Mouse (Mus musculus) gastrocnemius, adult 8-10 months (tissue): ENCODE data around the gene Adam11. TPM values are rescaled to one million over a fixed set of nuclear protein-coding genes. Genes with fewer than 3 reads are reported as not detected.

Experiments used
- DNase-seq, 2 experiments: peaks; one replicate each; pipeline ENCODE4 v3.0.0; 2022; ENCODE audit warnings: low spot score in 2 of 2
- total RNA-seq, 4 experiments: library from RNA; stranded (reverse); gene quantifications; 2 replicates each; pipeline ENCODE4 v1.2.4; 2022

The Adam11 gene
- total RNA-seq, 4 experiments from 2014 or later, result 0.19 to 0.34 (median 0.23) TPM

- no peak for DNase-seq
Measured at GRCm38 (mm10) chr11:102778597-102778996, 17.4 kb downstream of the Adam11 start.

- no peak for DNase-seq
Measured at GRCm38 (mm10) chr11:102779081-102779638, 17.9 kb downstream of the Adam11 start.

- DNase-seq, result no peak
Measured at GRCm38 (mm10) chr11:102779824-102780223, 18.6 kb downstream of the Adam11 start.

- DNase-seq, result no peak
Measured at GRCm38 (mm10) chr11:102780271-102780985, 19.2 kb downstream of the Adam11 start.

- no peak for DNase-seq
Measured at GRCm38 (mm10) chr11:102780986-102781351, 19.7 kb downstream of the Adam11 start.

GRCm38 (mm10) chr11:102781523-102781922 is 20.3 kb downstream of the Adam11 start:
- no peak for DNase-seq

GRCm38 (mm10) chr11:102783443-102783842 is 22.2 kb downstream of the Adam11 start:
- DNase-seq, result no peak

- no peak for DNase-seq
Measured at GRCm38 (mm10) chr11:102787688-102788177, 26.5 kb downstream of the Adam11 start.

GRCm38 (mm10) chr11:102791682-102792445 is 30.6 kb downstream of the Adam11 start:
- peak in 1 of 2 experiments; percentile 47 for DNase-seq

- DNase-seq, result no peak
Measured at GRCm38 (mm10) chr11:102794157-102794556, 32.9 kb downstream of the Adam11 start.

GRCm38 (mm10) chr11:102803453-102803852 is 42.2 kb downstream of the Adam11 start:
- DNase-seq, result no peak

GRCm38 (mm10) chr11:102808246-102808645 is 47.0 kb downstream of the Adam11 start:
- no peak for DNase-seq

GRCm38 (mm10) chr11:102810721-102811485 is 49.7 kb downstream of the Adam11 start:
- DNase-seq, result no peak

GRCm38 (mm10) chr11:102814881-102815280 is 53.6 kb downstream of the Adam11 start:
- DNase-seq, result no peak

GRCm38 (mm10) chr11:102818121-102819020 is 57.1 kb downstream of the Adam11 start:
- no peak for DNase-seq

- peak in 1 of 2 experiments; percentile 37 for DNase-seq
Measured at GRCm38 (mm10) chr11:102819021-102819782, 58.0 kb downstream of the Adam11 start, which contains the start of gene Gjc1. Gene Gjc1 (minus strand): TSS chr11:102819700.

GRCm38 (mm10) chr11:102819783-102820385 is 58.6 kb downstream of the Adam11 start:
- DNase-seq, result no peak

- DNase-seq, result no peak
Measured at GRCm38 (mm10) chr11:102820432-102820831, 59.2 kb downstream of the Adam11 start.

- DNase-seq, result no peak
Measured at GRCm38 (mm10) chr11:102821231-102821630, 60.0 kb downstream of the Adam11 start.
